Comparison of ENCODE assay signal across 9 mouse cellular contexts in genomic region chr3:37724171-37724804, GRCm38 (mm10). TPM values are rescaled to one million over a fixed set of nuclear protein-coding genes. Genes with fewer than 3 reads are reported as not detected.
DNase-seq lines count a peak whose midpoint lies in the region; ATAC-seq and TF ChIP-seq lines count a peak whose summit lies in the region.
"Had no signal": no experiment of that assay in that cellular context is flagged by ENCODE, and none has a peak within 500 bp of the region (broad histone marks: within the 10 kb centered on the region; RNA-seq: fewer than 3 reads in every experiment).

Gene Gm5148, minus strand, starts transcription at chr3:37724490.

- H3K27me3 ChIP-seq in embryonic facial prominence, embryonic 11.5 days (ENCODE audit: control insufficient read depth, insufficient read depth, low read length), result no peaks in the 10 kb centered on the region
- H3K27me3 ChIP-seq in hindbrain, embryonic 14.5 days (ENCODE audit: control insufficient read depth, insufficient read depth, low read length), result no peaks in the 10 kb centered on the region
- H3K27me3 ChIP-seq in lung, postnatal 0 days (replicated peaks; ENCODE audit: insufficient read depth, low read length), result no peaks in the 10 kb centered on the region
- H3K27me3 ChIP-seq: CH12.LX had no signal

- H3K4me3 ChIP-seq in embryonic facial prominence, embryonic 11.5 days (ENCODE audit: low read depth, low read length), result peak within 1 kb of the TSS; percentile 32
- H3K4me3 ChIP-seq in hindbrain, embryonic 14.5 days (replicated peaks; ENCODE audit: low read length), result peak within 1 kb of the TSS; percentile 34
- peak within 1 kb of the TSS; percentile 21 for H3K4me3 ChIP-seq in lung, postnatal 0 days (ENCODE audit: low read depth, low read length)

- WGBS in embryonic facial prominence, embryonic 11.5 days, result 3% methylated on average over 24 of the region's 24 CpGs
- WGBS in hindbrain, embryonic 14.5 days, result 2% methylated on average over 24 of the region's 24 CpGs
- 9% methylated on average over 24 of the region's 24 CpGs for WGBS in lung, postnatal 0 days

- H3K27ac ChIP-seq in embryonic facial prominence, embryonic 11.5 days (replicated peaks; ENCODE audit: low read depth, low read length), result peak within 1 kb of the TSS; percentile 42; the same call in 1 of the 2 replicates
- peak within 1 kb of the TSS; percentile 69 for H3K27ac ChIP-seq in hindbrain, embryonic 14.5 days
- H3K27ac ChIP-seq in lung, postnatal 0 days (ENCODE audit: low read length), result peak within 1 kb of the TSS; percentile 94

- H3K9ac ChIP-seq in embryonic facial prominence, embryonic 11.5 days (replicated peaks; ENCODE audit: low read length), result peak within 1 kb of the TSS; percentile 48
- H3K9ac ChIP-seq in hindbrain, embryonic 14.5 days, result peak within 1 kb of the TSS; percentile 65
- peak within 1 kb of the TSS; percentile 39 for H3K9ac ChIP-seq in lung, postnatal 0 days (replicated peaks; ENCODE audit: low read depth)

- DNase-seq in heart, adult 11 months, result peak; percentile 90
- no peak for DNase-seq in heart, adult 18-20 months
- peak; percentile 70 for DNase-seq in embryonic facial prominence, embryonic 11.5 days (ENCODE audit: low spot score)
- peak; percentile 57 for DNase-seq in hindbrain, embryonic 14.5 days (ENCODE audit: low spot score)
- DNase-seq in layer of hippocampus, postnatal 25 days (ENCODE audit: extremely low spot score in 1 of 2, low spot score in 1 of 2), result peak; percentile 35 to 46
- DNase-seq in lung, postnatal 0 days (ENCODE audit: low spot score), result peak; percentile 95
- peak; percentile 51 for DNase-seq in ovary, adult 18-20 months (ENCODE audit: low spot score)
- peak; percentile 73 to 84 for DNase-seq in urinary bladder, adult 18-20 months (ENCODE audit: low spot score in 2 of 2)

- H3K36me3 ChIP-seq in embryonic facial prominence, embryonic 11.5 days (replicated peaks; ENCODE audit: control insufficient read depth, insufficient read depth, low read depth, low read length), result no peaks in the 10 kb centered on the region
- no peaks in the 10 kb centered on the region for H3K36me3 ChIP-seq in hindbrain, embryonic 14.5 days (replicated peaks; ENCODE audit: control insufficient read depth, insufficient read depth)
- H3K36me3 ChIP-seq in lung, postnatal 0 days (ENCODE audit: insufficient read depth, low read length), result no peaks in the 10 kb centered on the region

- peaks cover 7% of the 10 kb centered on the region for H3K4me1 ChIP-seq in embryonic facial prominence, embryonic 11.5 days (ENCODE audit: control insufficient read depth, insufficient read depth, low read length)
- peaks cover 9% of the 10 kb centered on the region; the same call in 1 of the 2 replicates for H3K4me1 ChIP-seq in hindbrain, embryonic 14.5 days (replicated peaks; ENCODE audit: control insufficient read depth, insufficient read depth, low read length)
- peaks cover 18% of the 10 kb centered on the region; the same call in 1 of the 2 replicates for H3K4me1 ChIP-seq in lung, postnatal 0 days (ENCODE audit: insufficient read depth, low read depth, low read length)

- peak within 1 kb of the TSS; percentile 77 for H3K4me2 ChIP-seq in embryonic facial prominence, embryonic 11.5 days (ENCODE audit: low read depth, low read length)
- peak within 1 kb of the TSS; percentile 68 for H3K4me2 ChIP-seq in hindbrain, embryonic 14.5 days (replicated peaks)
- peak within 1 kb of the TSS; percentile 56 for H3K4me2 ChIP-seq in lung, postnatal 0 days (replicated peaks; ENCODE audit: low read depth, low read length)

- peak; percentile 80 for TF ChIP-seq EP300 in lung, postnatal 0 days (IDR thresholded peaks at IDR 0.05)

- peak; percentile 78 for ATAC-seq in embryonic facial prominence, embryonic 11.5 days (replicated peaks; ENCODE audit: insufficient number of reproducible peaks, low FRiP score, low TSS enrichment, low read depth)
- ATAC-seq in hindbrain, embryonic 14.5 days (ENCODE audit: low FRiP score), result peak; percentile 75
- peak; percentile 95 for ATAC-seq in lung, postnatal 0 days

- H3K9me3 ChIP-seq in embryonic facial prominence, embryonic 11.5 days (replicated peaks; ENCODE audit: control insufficient read depth, low read length), result no peaks in the 10 kb centered on the region
- H3K9me3 ChIP-seq in hindbrain, embryonic 14.5 days (ENCODE audit: control insufficient read depth, low read length), result no peaks in the 10 kb centered on the region
- H3K9me3 ChIP-seq in lung, postnatal 0 days (ENCODE audit: low read length), result no peaks in the 10 kb centered on the region

- peak; percentile 67 for TF ChIP-seq CTCF in lung, postnatal 0 days (IDR thresholded peaks at IDR 0.05)

RNA-seq across cellular contexts. Expression of gene Gm5148, which starts in this region (rescaled TPM):
- not detected for total RNA-seq in heart, adult 18-20 months (2021)
- 2.6 and 3.7 TPM in 2 replicates for polyA plus RNA-seq in embryonic facial prominence, embryonic 11.5 days (2014; fragmentation: Nextera tagmentation; extraction: Ambion mirVana)
- 13.3 and 17.0 TPM in 2 replicates for polyA plus RNA-seq in hindbrain, embryonic 14.5 days (2014; fragmentation: Nextera tagmentation; extraction: Ambion mirVana)
- total RNA-seq in layer of hippocampus, postnatal 25 days (2021), result 1 to 10 TPM; 3.6 to 4.5 TPM
- polyA plus RNA-seq in lung, postnatal 0 days (2015; fragmentation: Nextera tagmentation; extraction: Ambion mirVana), result 10.1 and 11.7 TPM in 2 replicates

Comparison
In these comparisons a context has a peak if more than half of its experiments do, and no peak if none do; other contexts are left out.
1. RNA of gene Gm5148 (total RNA-seq): 3.6 to 4.5 TPM in layer of hippocampus, postnatal 25 days; not detected in heart, adult 18-20 months; every median in the first group is over 4 times any median in the second.
2. DNase-seq: peak in heart, adult 11 months (single experiment), embryonic facial prominence, embryonic 11.5 days (single experiment), hindbrain, embryonic 14.5 days (single experiment), layer of hippocampus, postnatal 25 days (2 of 2), lung, postnatal 0 days (single experiment), ovary, adult 18-20 months (single experiment) and urinary bladder, adult 18-20 months (2 of 2); none in heart, adult 18-20 months (0 of 2).
3. H3K27ac ChIP-seq: peak in every context shown above with its lines; median percentile 94 in lung, postnatal 0 days; 69 in hindbrain, embryonic 14.5 days; 42 in embryonic facial prominence, embryonic 11.5 days.
4. Peak in every context shown above with its lines, with median percentiles within 50 percentile points of each other: ATAC-seq, H3K4me2 ChIP-seq, H3K4me3 ChIP-seq and H3K9ac ChIP-seq.